Mouse (Mus musculus) ES-Bruce4 (cell line): ENCODE results near the gene Scamp4.

Source experiments
- CTCF ChIP-seq: IDR thresholded peaks from one replicate; pipeline ENCODE4 v1.8.1; 2011; ENCODE audit warnings: low read depth, low read length
- POLR2A ChIP-seq: IDR thresholded peaks from one replicate; pipeline ENCODE4 v1.8.1; 2011; ENCODE audit warnings: low read length; ENCODE audit not compliant: insufficient read depth

DNA sequence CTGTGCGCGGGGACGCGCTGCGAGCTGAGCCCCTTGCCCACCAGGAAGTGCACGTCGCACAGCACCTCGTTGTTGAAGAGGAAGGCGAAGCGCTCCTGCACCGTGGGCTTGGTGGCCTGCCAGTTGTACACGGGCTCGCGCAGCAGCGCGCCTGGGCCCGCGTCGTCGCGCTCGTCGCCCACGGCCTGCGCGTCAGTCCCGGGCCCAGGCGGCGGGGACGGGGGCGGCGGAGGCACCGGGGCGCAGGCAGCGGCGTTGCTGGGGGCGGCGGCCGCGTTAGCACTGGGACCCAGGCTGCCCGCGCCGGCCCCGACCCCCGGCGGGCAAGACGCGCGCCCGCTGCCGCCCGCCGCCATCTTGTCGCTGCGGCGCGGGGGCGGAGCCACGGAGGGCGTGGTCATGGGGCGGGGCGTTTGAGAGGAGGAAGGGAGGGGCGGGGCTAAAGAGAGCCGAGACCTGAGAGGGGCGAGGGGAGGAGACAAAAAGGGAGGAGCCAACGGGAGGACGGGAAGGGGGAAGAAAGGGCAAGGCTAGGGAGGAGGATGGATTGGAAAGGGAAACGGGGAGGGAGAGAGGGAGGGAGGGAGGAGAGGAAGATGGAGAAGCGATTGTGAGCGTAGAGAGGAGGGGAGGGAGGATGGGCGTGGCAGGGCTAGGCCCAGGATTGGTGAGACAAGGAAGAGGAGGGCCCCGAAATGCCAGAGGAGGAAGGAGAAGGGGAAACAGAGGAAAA is 53.6 kb downstream of the Scamp4 start:
- TF ChIP-seq CTCF (no peak), POLR2A (no peak)
